Mouse (Mus musculus) hindbrain, postnatal 0 days (tissue): ENCODE measurements at regions not wholly inside any gene's neighbourhood (a gene's known extent, or its start where the extent isn't known, plus 50 kb on each side); places are given as distances from the start of the nearest gene placed in this dataset.

ENCODE experiments used
- ATAC-seq: fragments of 200-750 bp; cut with Nextera tagmentation; 2 replicates; pipeline ENCODE4 v1.8.0; 2017; ENCODE audit warnings: mild to moderate bottlenecking, moderate TSS enrichment, moderate library complexity
- DNase-seq: peaks from one replicate; pipeline ENCODE4 v3.0.0-alpha.2; 2015; ENCODE audit warnings: low spot score
- H3K27ac ChIP-seq: fragments of 300-500 bp; sonication (generic); 2 replicates; pipeline ENCODE4 v1.5.1; 2014; ENCODE audit warnings: mild to moderate bottlenecking
- H3K27me3 ChIP-seq: fragments of 300-500 bp; sonication (generic); 2 replicates; pipeline ENCODE4 v1.6.1; 2014; ENCODE audit warnings: low read length, mixed read lengths; ENCODE audit not compliant: insufficient read depth
- H3K36me3 ChIP-seq: fragments of 300-500 bp; sonication (generic); 2 replicates; pipeline ENCODE4 v1.6.1; 2014; ENCODE audit warnings: low read length, mixed read lengths; ENCODE audit not compliant: insufficient read depth
- H3K4me1 ChIP-seq: fragments of 300-500 bp; sonication (generic); 2 replicates; pipeline ENCODE4 v1.6.1; 2014; ENCODE audit warnings: antibody characterized with exemption, low read length, mixed read lengths; ENCODE audit not compliant: insufficient read depth
- H3K4me2 ChIP-seq: fragments of 300-500 bp; sonication (generic); 2 replicates; pipeline ENCODE4 v1.6.1; 2014; ENCODE audit warnings: low read depth, mild to moderate bottlenecking, low read length, moderate library complexity, mixed read lengths
- H3K4me3 ChIP-seq: fragments of 300-500 bp; sonication (generic); 2 replicates; pipeline ENCODE4 v1.5.1; 2014; ENCODE audit warnings: low read length
- H3K9ac ChIP-seq: fragments of 300-500 bp; sonication (generic); replicated peaks from 2 replicates; pipeline ENCODE4 v1.6.1; 2014; ENCODE audit warnings: mild to moderate bottlenecking, low read length, moderate library complexity, mixed read lengths
- H3K9me3 ChIP-seq: fragments of 300-500 bp; sonication (generic); 2 replicates; pipeline ENCODE4 v1.6.1; 2016; ENCODE audit warnings: low read length, mixed read lengths
- CTCF ChIP-seq: IDR thresholded peaks from 2 replicates; pipeline ENCODE4 v1.5.1; 2016; ENCODE audit warnings: antibody characterized with exemption, control low read depth, low read depth
- WGBS: fragments of 180-500 bp; shearing (Covaris S2); extraction: QIAGEN DNeasy Blood & Tissue Kit; methylation state at CpG from one replicate; pipeline ENCODE4 v1.1.7; 2014; 5-methylcytosine and 5-hydroxymethylcytosine counted together

- WGBS = 86% methylated on average over 8 of the region's 8 CpGs
- no peak overlapping the region for H3K9ac ChIP-seq
Observed at GRCm38 (mm10) chr4:57362652-57363051, 61.0 kb upstream of the Ptpn3 start.

GRCm38 (mm10) chr4:57369736-57370373, 64.2 kb upstream of the Palm2 start:
- peak; percentile 94 for DNase-seq
- Histone ChIP-seq H3K4me3 (no peak overlapping the region), H3K9me3 (no peaks in the 10 kb centered on the region), H3K27me3 (no peaks in the 10 kb centered on the region), H3K9ac (no peak overlapping the region), H3K4me1 (no peaks in the 10 kb centered on the region), H3K4me2 (no peak overlapping the region), H3K36me3 (no peaks in the 10 kb centered on the region), H3K27ac (no peak overlapping the region)
- ATAC-seq = peak; percentile 96
- WGBS = 15% methylated on average over 12 of the region's 12 CpGs
- TF ChIP-seq CTCF = peak; percentile 97

More at GRCm38 (mm10) chr4:57362652-57363051, 61.0 kb upstream of the Ptpn3 start:
- no peak for DNase-seq
- Histone ChIP-seq H3K4me3 (no peak overlapping the region), H3K27ac (no peak overlapping the region), H3K36me3 (no peaks in the 10 kb centered on the region), H3K4me1 (no peaks in the 10 kb centered on the region), H3K4me2 (no peak overlapping the region), H3K27me3 (no peaks in the 10 kb centered on the region), H3K9me3 (no peaks in the 10 kb centered on the region)
- no peak for TF ChIP-seq CTCF
- no peak for ATAC-seq

- H3K9me3 ChIP-seq = no peaks in the 10 kb centered on the region
- TF ChIP-seq CTCF = no peak
- H3K4me1 ChIP-seq = no peaks in the 10 kb centered on the region
- no peak overlapping the region for H3K4me2 ChIP-seq
- H3K27ac ChIP-seq = no peak overlapping the region
- H3K27me3 ChIP-seq = no peaks in the 10 kb centered on the region
- 64% methylated on average over 5 of the region's 5 CpGs for WGBS
- H3K4me3 ChIP-seq = no peak overlapping the region
- H3K9ac ChIP-seq = no peak overlapping the region
- no peaks in the 10 kb centered on the region for H3K36me3 ChIP-seq
- ATAC-seq (no peak), DNase-seq (no peak)
Observed at GRCm38 (mm10) chr4:57377872-57378271, 56.2 kb upstream of the Palm2 start.

- no peak for ATAC-seq
- no peak overlapping the region for H3K4me3 ChIP-seq
- TF ChIP-seq CTCF = no peak
- no peaks in the 10 kb centered on the region for H3K36me3 ChIP-seq
- H3K9me3 ChIP-seq = no peaks in the 10 kb centered on the region
- no peak overlapping the region for H3K9ac ChIP-seq
- H3K27me3 ChIP-seq = no peaks in the 10 kb centered on the region
- peak; percentile 33 for DNase-seq
- WGBS = 63% methylated on average over 9 of the region's 9 CpGs
- H3K4me2 ChIP-seq = no peak overlapping the region
- H3K4me1 ChIP-seq = no peaks in the 10 kb centered on the region
- H3K27ac ChIP-seq = no peak overlapping the region
Observed at GRCm38 (mm10) chr4:57380063-57380800, 53.8 kb upstream of the Palm2 start.

GRCm38 (mm10) chr4:57381306-57381705, 52.7 kb upstream of the Palm2 start:
- H3K9me3 ChIP-seq = no peaks in the 10 kb centered on the region
- no peak overlapping the region for H3K4me2 ChIP-seq
- 62% methylated on average over 4 of the region's 4 CpGs for WGBS
- TF ChIP-seq CTCF = no peak
- no peaks in the 10 kb centered on the region for H3K4me1 ChIP-seq
- peak overlapping the region; percentile 29 for H3K27ac ChIP-seq
- DNase-seq (peak; percentile 54), ATAC-seq (peak; percentile 79)
- H3K36me3 ChIP-seq = no peaks in the 10 kb centered on the region
- H3K9ac ChIP-seq = no peak overlapping the region
- H3K4me3 ChIP-seq = no peak overlapping the region
- no peaks in the 10 kb centered on the region for H3K27me3 ChIP-seq
